Mouse (Mus musculus) cerebellum, adult 2 months (tissue): Measurements from ENCODE around the gene Nlrp3.

Source experiments
- CTCF ChIP-seq: fragments of 200-500 bp; IDR thresholded peaks from 2 replicates; pipeline ENCODE4 v1.5.1; 2011; ENCODE audit warnings: low read depth, mild to moderate bottlenecking, control low read depth, low read length, moderate library complexity, borderline replicate concordance; ENCODE audit not compliant: insufficient read depth
- POLR2A ChIP-seq: fragments of 200-500 bp; IDR thresholded peaks from 2 replicates; pipeline ENCODE4 v1.6.1; 2011; ENCODE audit warnings: low read length, control low read depth, borderline replicate concordance; ENCODE audit not compliant: insufficient read depth

- TF ChIP-seq POLR2A (no peak), CTCF (no peak)
These were observed 10.4 kb upstream of the Nlrp3 start for GRCm38 (mm10) chr11:59530870-59531535.
